Mouse (Mus musculus) embryonic fibroblast, embryonic 13.5 days (primary cell): ENCODE data around the gene Smurf1.

ENCODE experiments used
- CTCF ChIP-seq: IDR thresholded peaks from 2 replicates; pipeline ENCODE4 v1.5.1; 2011; ENCODE audit warnings: mild to moderate bottlenecking, control low read depth, low read length, moderate library complexity, borderline replicate concordance; ENCODE audit not compliant: insufficient read depth
- POLR2A ChIP-seq: IDR thresholded peaks from 2 replicates; pipeline ENCODE4 v1.6.1; 2011; ENCODE audit warnings: low read depth, mild to moderate bottlenecking, control low read depth, low read length, moderate library complexity

DNA sequence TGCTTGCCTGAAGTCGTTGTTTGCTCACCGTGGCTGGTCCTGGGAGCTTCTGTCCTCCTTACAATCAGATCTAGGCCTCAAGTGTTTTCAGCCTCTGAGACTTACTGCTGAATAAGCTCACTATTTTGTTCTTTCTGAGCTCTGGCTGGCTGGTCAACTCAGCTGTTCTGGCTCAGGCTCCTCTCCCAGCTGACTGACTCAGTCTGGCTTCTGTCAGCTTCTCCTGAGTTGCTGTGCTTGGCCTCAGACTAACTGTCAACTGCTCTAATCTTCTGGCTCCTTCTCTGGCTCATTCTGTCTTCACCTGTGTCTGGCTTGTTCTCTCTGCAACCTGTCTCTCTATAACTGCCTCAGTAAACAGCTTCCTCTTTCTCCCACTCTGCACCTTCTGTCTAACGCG is 136.0 kb downstream of the Smurf1 start:
- TF ChIP-seq CTCF = no peak
- no peak for TF ChIP-seq POLR2A
